Mouse (Mus musculus) spleen, adult 2 months (tissue): ENCODE results near the gene Pde2a. TPM values are rescaled to one million over a fixed set of nuclear protein-coding genes. Genes with fewer than 3 reads are reported as not detected.
A peak's percentile ranks its signal among the peaks of the same experiment; 100 is the strongest.

Source experiments
- DNase-seq, 2 experiments: peaks; one replicate each; pipeline versions ENCODE4 v3.0.0 to v3.0.0-alpha.2; 2012 to 2021; ENCODE audit warnings: low spot score in 2 of 2, low read depth in 1 of 2
- H3K27ac ChIP-seq: fragments of 200-500 bp; 2 replicates; pipeline ENCODE4 v1.5.1; 2012; ENCODE audit warnings: low read length, inconsistent platforms; ENCODE audit not compliant: insufficient read depth
- H3K27me3 ChIP-seq: fragments of 200-500 bp; 2 replicates; pipeline ENCODE4 v1.6.1; 2012; ENCODE audit warnings: mild to moderate bottlenecking, moderate library complexity, low read length, inconsistent platforms; ENCODE audit not compliant: control insufficient read depth, insufficient read depth
- H3K36me3 ChIP-seq: fragments of 200-500 bp; 2 replicates; pipeline ENCODE4 v1.6.1; 2012; ENCODE audit warnings: mild to moderate bottlenecking, low read length, inconsistent platforms; ENCODE audit not compliant: control insufficient read depth, insufficient read depth
- H3K4me1 ChIP-seq: fragments of 200-500 bp; 2 replicates; pipeline ENCODE4 v1.6.1; 2011; ENCODE audit warnings: inconsistent platforms; ENCODE audit not compliant: control insufficient read depth, insufficient read depth, insufficient read length
- H3K4me3 ChIP-seq: fragments of 200-500 bp; 2 replicates; pipeline ENCODE4 v1.5.1; 2011; ENCODE audit warnings: mild to moderate bottlenecking, inconsistent platforms; ENCODE audit not compliant: insufficient read depth, insufficient read length; ENCODE audit errors: extremely low read depth
- CTCF ChIP-seq: fragments of 200-500 bp; IDR thresholded peaks from 2 replicates; pipeline ENCODE4 v1.5.1; 2011; ENCODE audit warnings: mild to moderate bottlenecking, inconsistent platforms; ENCODE audit not compliant: insufficient read depth, insufficient read length, insufficient replicate concordance; ENCODE audit errors: extremely low read depth
- POLR2A ChIP-seq: fragments of 200-500 bp; IDR thresholded peaks from 2 replicates; pipeline ENCODE4 v1.6.1; 2011; ENCODE audit warnings: low read depth, low read length, inconsistent platforms
- WGBS: fragments of 180-500 bp; shearing (Covaris S2); methylation state at CpG from one replicate; pipeline ENCODE4 v1.1.7; 2018; 5-methylcytosine and 5-hydroxymethylcytosine counted together
- polyA plus RNA-seq: library from polyadenylated mRNA; depleted of rRNA; stranded (reverse); fragments of >200 nt; gene quantifications from 2 replicates; pipeline ENCODE4 v1.2.3, GENCODE M21; 2012

The Pde2a gene
- polyA plus RNA-seq, 1 experiment, result 48.4 TPM

DNA sequence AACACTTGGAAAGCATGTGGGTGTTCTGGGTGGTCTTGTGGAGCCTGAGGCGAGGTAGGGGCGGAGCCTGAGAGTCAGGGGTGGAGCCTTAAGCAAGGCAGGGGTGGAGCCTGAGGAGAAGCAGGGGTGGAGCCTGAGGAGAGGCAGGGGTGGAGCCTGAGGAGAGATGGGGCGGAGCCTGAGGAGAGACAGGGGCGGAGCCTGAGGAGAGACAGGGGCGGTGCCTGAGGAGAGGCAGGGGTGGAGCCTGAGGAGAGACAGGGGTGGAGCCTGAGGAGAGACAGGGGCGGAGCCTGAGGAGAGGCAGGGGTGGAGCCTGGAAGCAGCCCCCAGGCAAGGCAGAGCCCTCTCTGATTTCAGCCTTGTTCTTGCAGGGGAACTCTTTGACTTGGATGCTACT, 79.7 kb downstream of the Pde2a start:
- no peak overlapping the region for H3K4me3 ChIP-seq
- DNase-seq, result no peak
- H3K4me1 ChIP-seq, result peaks cover 7% of the 10 kb centered on the region; the same call in 1 of the 2 replicates
- WGBS, result 97% methylated on average over 6 of the region's 6 CpGs
- no peaks in the 10 kb centered on the region for H3K27me3 ChIP-seq
- TF ChIP-seq CTCF (no peak), POLR2A (no peak)
- peaks cover 2% of the 10 kb centered on the region for H3K36me3 ChIP-seq
- no peak overlapping the region for H3K27ac ChIP-seq

DNA sequence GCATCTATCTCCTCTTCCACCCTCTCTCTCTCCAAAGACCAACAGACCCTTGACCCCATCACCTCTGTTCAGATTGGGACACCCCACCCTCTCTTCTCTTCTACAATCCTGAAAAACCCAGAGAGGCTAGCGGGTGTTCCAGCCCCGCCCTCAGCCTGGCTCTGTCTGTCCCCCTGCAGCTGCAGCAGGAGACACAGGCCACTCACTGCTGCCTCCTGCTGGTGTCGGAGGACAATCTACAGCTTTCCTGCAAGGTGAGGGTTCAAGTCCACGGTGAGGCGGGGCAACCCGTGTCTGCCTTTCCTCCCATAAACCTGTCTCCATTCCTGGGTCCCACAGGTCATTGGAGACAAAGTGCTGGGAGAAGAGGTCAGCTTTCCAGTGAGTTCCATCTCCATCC, 80.2 kb downstream of the Pde2a start:
- Histone ChIP-seq H3K27me3 (no peaks in the 10 kb centered on the region), H3K36me3 (peaks cover 2% of the 10 kb centered on the region), H3K4me1 (peaks cover 7% of the 10 kb centered on the region; the same call in 1 of the 2 replicates), H3K27ac (no peak overlapping the region), H3K4me3 (no peak overlapping the region)
- peak; percentile 39; the same call in 1 of the 2 replicates for TF ChIP-seq CTCF
- no peak for TF ChIP-seq POLR2A
- 83% methylated on average over 6 of the region's 6 CpGs for WGBS
- no peak for DNase-seq

DNA sequence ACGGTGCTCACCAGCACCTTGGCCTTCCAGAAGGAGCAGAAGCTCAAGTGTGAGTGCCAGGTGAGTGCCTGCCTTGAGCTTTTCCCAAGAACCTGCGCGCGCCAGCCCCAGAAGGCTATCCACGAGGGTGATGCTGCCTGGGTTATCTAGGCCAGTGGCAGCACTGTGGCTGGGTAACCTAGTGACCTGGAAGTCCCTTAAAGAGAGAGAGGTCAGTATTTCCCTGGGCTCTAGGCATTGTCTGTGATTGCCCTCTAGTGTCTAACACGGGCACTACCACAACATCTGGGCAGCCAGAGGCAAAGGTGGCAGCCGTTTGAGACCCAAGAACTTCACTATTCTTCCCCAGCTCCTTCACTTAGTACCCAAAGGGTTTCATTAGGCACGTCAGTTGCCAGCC, 81.9 kb downstream of the Pde2a start:
- H3K36me3 ChIP-seq, result peaks cover 3% of the 10 kb centered on the region
- 40% methylated on average over 8 of the region's 8 CpGs for WGBS

DNA sequence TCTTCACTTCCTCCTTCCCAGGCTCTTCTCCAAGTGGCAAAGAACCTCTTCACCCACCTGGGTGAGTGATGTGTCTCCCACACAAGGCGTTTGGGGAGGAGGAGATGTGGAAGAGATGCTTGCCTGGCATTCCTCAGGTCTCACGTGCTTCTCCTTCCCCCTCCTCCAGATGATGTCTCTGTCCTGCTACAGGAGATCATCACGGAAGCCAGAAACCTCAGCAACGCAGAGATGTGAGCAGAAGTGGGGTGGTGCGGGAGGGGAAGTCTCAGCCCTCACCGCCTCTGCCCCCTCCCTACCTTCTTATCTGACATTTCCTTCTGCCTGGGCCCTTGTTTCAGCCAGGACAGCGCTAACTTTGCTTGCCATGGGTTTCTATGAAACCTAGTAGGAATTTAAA, 82.3 kb downstream of the Pde2a start:
- WGBS, result 37% methylated on average over 7 of the region's 7 CpGs
- no peak for TF ChIP-seq POLR2A
- no peak for TF ChIP-seq CTCF
- no peaks in the 10 kb centered on the region for H3K27me3 ChIP-seq

More for the DNA sequence above, 81.9 kb downstream of the Pde2a start:
- peak; percentile 73; the same call in 1 of the 2 replicates for TF ChIP-seq CTCF
- TF ChIP-seq POLR2A, result no peak
- Histone ChIP-seq H3K4me3 (no peak overlapping the region), H3K27me3 (no peaks in the 10 kb centered on the region), H3K4me1 (peaks cover 7% of the 10 kb centered on the region; the same call in 1 of the 2 replicates), H3K27ac (no peak overlapping the region)
- DNase-seq, result peak; percentile 44 to 73

DNA sequence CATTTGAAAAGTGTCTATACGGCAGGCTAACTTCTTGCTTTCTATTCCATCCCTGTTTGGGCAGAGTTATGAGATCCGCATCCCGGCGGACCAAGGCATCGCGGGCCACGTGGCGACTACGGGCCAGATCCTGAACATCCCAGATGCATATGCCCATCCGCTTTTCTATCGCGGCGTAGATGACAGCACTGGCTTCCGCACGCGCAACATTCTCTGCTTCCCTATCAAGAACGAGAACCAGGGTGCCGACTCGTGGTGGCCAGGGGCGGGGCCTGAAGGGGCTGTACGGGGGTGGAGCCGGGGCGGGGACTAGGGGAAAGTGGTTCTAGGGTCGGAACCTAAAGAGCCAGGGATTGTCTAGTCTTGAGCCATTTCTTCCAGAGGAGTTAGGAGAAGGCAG, 83.0 kb downstream of the Pde2a start:
- TF ChIP-seq POLR2A (no peak), CTCF (no peak)
- WGBS, result 42% methylated on average over 24 of the region's 24 CpGs
- Histone ChIP-seq H3K4me3 (peak overlapping the region; percentile 6; the same call in 1 of the 2 replicates), H3K27me3 (no peaks in the 10 kb centered on the region), H3K36me3 (peaks cover 4% of the 10 kb centered on the region), H3K27ac (no peak overlapping the region), H3K4me1 (peaks cover 2% of the 10 kb centered on the region; the same call in 1 of the 2 replicates)
- peak in 1 of 2 experiments; percentile 23 for DNase-seq

More for the DNA sequence above, 82.3 kb downstream of the Pde2a start:
- H3K27ac ChIP-seq, result no peak overlapping the region
- H3K4me1 ChIP-seq, result peaks cover 7% of the 10 kb centered on the region; the same call in 1 of the 2 replicates
- H3K4me3 ChIP-seq, result no peak overlapping the region; the same call in 1 of the 2 replicates
- peaks cover 3% of the 10 kb centered on the region for H3K36me3 ChIP-seq
- DNase-seq, result no peak

DNA sequence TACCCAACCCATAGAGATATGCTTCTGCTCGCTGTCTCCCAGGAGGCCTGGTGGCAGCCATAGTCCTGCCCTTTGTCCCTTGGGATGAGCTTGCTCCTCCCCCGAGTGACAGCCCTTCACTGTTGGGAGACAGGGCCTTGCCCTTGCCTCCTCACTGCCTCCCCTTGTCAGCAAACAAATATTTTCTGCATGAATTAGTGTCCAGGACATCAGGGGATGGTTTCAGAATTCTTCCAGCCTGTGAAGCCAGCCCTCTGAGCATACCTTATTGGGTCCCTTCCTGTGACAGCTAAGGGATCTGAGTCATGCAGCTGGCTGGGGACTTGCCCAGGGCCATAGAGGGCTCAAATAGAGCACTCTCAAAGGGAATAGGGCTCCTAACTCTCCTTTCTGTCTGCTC, 87.7 kb downstream of the Pde2a start:
- no peak for TF ChIP-seq CTCF
- TF ChIP-seq POLR2A, result no peak
- H3K27ac ChIP-seq, result no peak overlapping the region
- H3K4me1 ChIP-seq, result no peaks in the 10 kb centered on the region; the same call in 1 of the 2 replicates
- WGBS, result 67% methylated on average over 2 of the region's 2 CpGs
- H3K36me3 ChIP-seq, result peaks cover 14% of the 10 kb centered on the region
- no peak for DNase-seq
- H3K27me3 ChIP-seq, result no peaks in the 10 kb centered on the region
- H3K4me3 ChIP-seq, result no peak overlapping the region

DNA sequence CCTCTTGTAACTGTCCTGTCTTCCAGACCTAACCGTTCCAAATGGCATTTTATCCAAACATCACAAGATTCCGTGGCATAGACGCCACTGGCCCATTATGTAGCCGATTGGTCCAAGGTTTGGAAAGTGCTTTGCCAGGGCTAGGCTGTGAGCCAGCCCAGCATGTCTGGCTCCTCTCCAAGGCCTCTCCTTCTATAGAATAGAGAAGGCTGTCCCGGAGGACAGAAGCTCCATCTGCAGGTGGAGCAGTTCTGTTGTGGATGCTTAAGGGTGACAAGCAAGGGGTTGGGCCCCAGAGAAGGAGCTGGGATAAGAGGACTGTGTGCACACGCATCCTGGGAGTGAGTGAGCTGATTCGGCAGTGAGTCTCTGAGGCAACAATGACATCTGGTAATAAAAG, 92.2 kb downstream of the Pde2a start:
- Histone ChIP-seq H3K4me1 (no peaks in the 10 kb centered on the region), H3K36me3 (peaks cover 11% of the 10 kb centered on the region), H3K4me3 (no peak overlapping the region), H3K27ac (no peak overlapping the region), H3K27me3 (no peaks in the 10 kb centered on the region)
- 87% methylated on average over 7 of the region's 7 CpGs for WGBS
- TF ChIP-seq POLR2A (no peak), CTCF (no peak)
- DNase-seq, result no peak
